Mouse (Mus musculus) CH12.LX (cell line): ENCODE results near the gene Pald1.

ENCODE experiments used
- CTCF ChIP-seq, 2 experiments: IDR thresholded peaks in 1 of 2; conservative IDR thresholded peaks in 1 of 2; 2 replicates each; pipeline ENCODE4 v1.5.1; 2011 to 2012; ENCODE audit warnings: low read depth in 2 of 2, low read length in 2 of 2, improper control_type of control experiment in 1 of 2, inconsistent platforms in 1 of 2, mild to moderate bottlenecking in 1 of 2, moderate library complexity in 1 of 2
- HCFC1 ChIP-seq: IDR thresholded peaks from 2 replicates; pipeline ENCODE4 v1.6.1; 2012; ENCODE audit warnings: low read depth, mild to moderate bottlenecking, inconsistent platforms, low read length, improper control_type of control experiment
- MAFK ChIP-seq: IDR thresholded peaks from 2 replicates; pipeline ENCODE4 v1.6.1; 2011; ENCODE audit warnings: low read length, improper control_type of control experiment; ENCODE audit not compliant: insufficient replicate concordance
- MAX ChIP-seq: IDR thresholded peaks from 2 replicates; pipeline ENCODE4 v1.6.1; 2011; ENCODE audit warnings: low read length, improper control_type of control experiment
- MEF2A ChIP-seq: IDR thresholded peaks from 2 replicates; pipeline ENCODE4 v1.6.1; 2014; ENCODE audit warnings: low read depth, mild to moderate bottlenecking, inconsistent platforms, low read length, improper control_type of control experiment, borderline replicate concordance
- POLR2A ChIP-seq: IDR thresholded peaks from 2 replicates; pipeline ENCODE4 v1.6.1; 2011; ENCODE audit warnings: low read depth, mild to moderate bottlenecking, improper control_type of control experiment, low read length

GRCm38 (mm10) chr10:61274532-61274931 is 108.8 kb downstream of the Pald1 start:
- TF ChIP-seq CTCF (conservative IDR thresholded peaks at IDR 0.05 in 1 of 2, IDR thresholded peaks at IDR 0.05 in 1 of 2; ENCODE audit: low read depth in 2 of 2, low read length in 2 of 2), result no peak
- no peak for TF ChIP-seq MAFK
- TF ChIP-seq HCFC1, result no peak
- TF ChIP-seq POLR2A, result no peak
- TF ChIP-seq MAX, result no peak
- no peak for TF ChIP-seq MEF2A
